Mouse (Mus musculus) midbrain, postnatal 0 days (tissue): Measurements from ENCODE around the gene Slc7a6. TPM values are rescaled to one million over a fixed set of nuclear protein-coding genes. Genes with fewer than 3 reads are reported as not detected.

Source experiments
- ATAC-seq: fragments of 200-750 bp; cut with Nextera tagmentation; 2 replicates; pipeline ENCODE4 v1.8.0; 2017; ENCODE audit warnings: moderate number of reproducible peaks, mild to moderate bottlenecking, moderate TSS enrichment, moderate library complexity; ENCODE audit not compliant: low FRiP score
- DNase-seq: peaks from one replicate; pipeline ENCODE4 v3.0.0-alpha.2; 2015; ENCODE audit warnings: low spot score
- H3K27ac ChIP-seq: fragments of 300-500 bp; sonication (generic); 2 replicates; pipeline ENCODE4 v1.5.1; 2014; ENCODE audit warnings: low read depth, mild to moderate bottlenecking, low read length, mixed read lengths
- H3K27me3 ChIP-seq: fragments of 300-500 bp; sonication (generic); 2 replicates; pipeline ENCODE4 v1.6.1; 2014; ENCODE audit warnings: low read length, control low read depth, mixed read lengths; ENCODE audit not compliant: insufficient read depth
- H3K36me3 ChIP-seq: fragments of 300-500 bp; sonication (generic); 2 replicates; pipeline ENCODE4 v1.6.1; 2014; ENCODE audit warnings: low read length, control low read depth, mixed read lengths; ENCODE audit not compliant: insufficient read depth
- H3K4me1 ChIP-seq: fragments of 300-500 bp; sonication (generic); 2 replicates; pipeline ENCODE4 v1.6.1; 2014; ENCODE audit warnings: mild to moderate bottlenecking, control low read depth, antibody characterized with exemption, low read length, mixed read lengths; ENCODE audit not compliant: insufficient read depth
- H3K4me2 ChIP-seq: fragments of 300-500 bp; sonication (generic); 2 replicates; pipeline ENCODE4 v1.6.1; 2014; ENCODE audit warnings: low read depth, mild to moderate bottlenecking, low read length, mixed read lengths; ENCODE audit not compliant: poor library complexity, severe bottlenecking
- H3K4me3 ChIP-seq: fragments of 300-500 bp; sonication (generic); 2 replicates; pipeline ENCODE4 v1.5.1; 2014; ENCODE audit warnings: low read depth, mild to moderate bottlenecking, low read length, moderate library complexity
- H3K9ac ChIP-seq: fragments of 300-500 bp; sonication (generic); replicated peaks from 2 replicates; pipeline ENCODE4 v1.6.1; 2014; ENCODE audit warnings: mild to moderate bottlenecking, low read length, moderate library complexity, mixed read lengths; ENCODE audit not compliant: poor library complexity, severe bottlenecking
- H3K9me3 ChIP-seq: fragments of 300-500 bp; sonication (generic); 2 replicates; pipeline ENCODE4 v1.6.1; 2016; ENCODE audit warnings: low read length, control low read depth
- CTCF ChIP-seq: IDR thresholded peaks from 2 replicates; pipeline ENCODE4 v1.5.1; 2016; ENCODE audit warnings: antibody characterized with exemption, mild to moderate bottlenecking
- WGBS: fragments of 180-500 bp; shearing (Covaris S2); extraction: QIAGEN DNeasy Blood & Tissue Kit; methylation state at CpG from one replicate; pipeline ENCODE4 v1.1.7; 2014; 5-methylcytosine and 5-hydroxymethylcytosine counted together
- polyA plus RNA-seq: library from polyadenylated mRNA; unstranded; fragments of >200 nt; fragmentation: Nextera tagmentation; extraction: Ambion mirVana; gene quantifications from 2 replicates; pipeline ENCODE4 v1.2.1, GENCODE M21; 2015
- total RNA-seq: library from RNA; depleted of rRNA; stranded (reverse); fragments of >200 nt; gene quantifications from 2 replicates; pipeline ENCODE4 v1.2.3, GENCODE M21; 2014; rRNA removed

Slc7a6 gene
- total and polyA plus RNA-seq, 2 experiments from 2014 or later = 41.7 to 44.3 TPM

- H3K9me3 ChIP-seq = no peaks in the 10 kb centered on the region
- peak; percentile 10 for DNase-seq
These were observed 51.0 kb downstream of the Slc7a6 start for GRCm38 (mm10) chr8:106219620-106220019.

GRCm38 (mm10) chr8:106226589-106226988 lies 57.9 kb downstream of the Slc7a6 start:
- Histone ChIP-seq H3K9me3 (no peaks in the 10 kb centered on the region), H3K4me1 (no peaks in the 10 kb centered on the region), H3K27ac (no peak overlapping the region), H3K9ac (no peak overlapping the region), H3K27me3 (no peaks in the 10 kb centered on the region), H3K4me2 (no peak overlapping the region), H3K36me3 (peaks cover 44% of the 10 kb centered on the region), H3K4me3 (no peak overlapping the region)
- 39% methylated on average over 9 of the region's 9 CpGs for WGBS
- no peak for ATAC-seq
- peak; percentile 88 for TF ChIP-seq CTCF
- DNase-seq = peak; percentile 66

More at GRCm38 (mm10) chr8:106219620-106220019, 51.0 kb downstream of the Slc7a6 start:
- WGBS = 93% methylated on average over 3 of the region's 3 CpGs
- Histone ChIP-seq H3K9ac (no peak overlapping the region), H3K4me2 (no peak overlapping the region), H3K27me3 (no peaks in the 10 kb centered on the region), H3K4me3 (no peak overlapping the region), H3K36me3 (peaks cover 53% of the 10 kb centered on the region), H3K27ac (no peak overlapping the region), H3K4me1 (no peaks in the 10 kb centered on the region)
- no peak for ATAC-seq
- peak; percentile 60 for TF ChIP-seq CTCF

GRCm38 (mm10) chr8:106231536-106231935 lies 62.9 kb downstream of the Slc7a6 start:
- WGBS = 94% methylated on average over 7 of the region's 7 CpGs
- H3K36me3 ChIP-seq = peaks cover 30% of the 10 kb centered on the region

GRCm38 (mm10) chr8:106232751-106233150 lies 64.1 kb downstream of the Slc7a6 start:
- H3K9ac ChIP-seq = no peak overlapping the region
- ATAC-seq (no peak), DNase-seq (no peak)
- WGBS = 77% methylated on average over 3 of the region's 3 CpGs
- H3K4me2 ChIP-seq = no peak overlapping the region
- no peak for TF ChIP-seq CTCF
- no peaks in the 10 kb centered on the region for H3K27me3 ChIP-seq
- no peak overlapping the region for H3K4me3 ChIP-seq
- H3K27ac ChIP-seq = no peak overlapping the region
- peaks cover 34% of the 10 kb centered on the region for H3K36me3 ChIP-seq
- no peaks in the 10 kb centered on the region for H3K4me1 ChIP-seq
- H3K9me3 ChIP-seq = no peaks in the 10 kb centered on the region

More at GRCm38 (mm10) chr8:106231536-106231935, 62.9 kb downstream of the Slc7a6 start:
- no peaks in the 10 kb centered on the region for H3K4me1 ChIP-seq
- H3K4me3 ChIP-seq = no peak overlapping the region
- no peak overlapping the region for H3K9ac ChIP-seq
- H3K27me3 ChIP-seq = no peaks in the 10 kb centered on the region
- DNase-seq (no peak), ATAC-seq (no peak)
- H3K4me2 ChIP-seq = no peak overlapping the region
- H3K9me3 ChIP-seq = no peaks in the 10 kb centered on the region
- no peak overlapping the region for H3K27ac ChIP-seq
- no peak for TF ChIP-seq CTCF

- no peak for TF ChIP-seq CTCF
- DNase-seq (no peak), ATAC-seq (no peak)
- no peak overlapping the region for H3K4me3 ChIP-seq
- H3K27ac ChIP-seq = no peak overlapping the region
- H3K9ac ChIP-seq = no peak overlapping the region
- peaks cover 26% of the 10 kb centered on the region for H3K36me3 ChIP-seq
- no peaks in the 10 kb centered on the region for H3K9me3 ChIP-seq
- H3K27me3 ChIP-seq = no peaks in the 10 kb centered on the region
- no peak overlapping the region for H3K4me2 ChIP-seq
- H3K4me1 ChIP-seq = no peaks in the 10 kb centered on the region
- 94% methylated on average over 17 of the region's 17 CpGs for WGBS
These were observed 66.1 kb downstream of the Slc7a6 start for GRCm38 (mm10) chr8:106234567-106235261.

GRCm38 (mm10) chr8:106237106-106237505 lies 68.4 kb downstream of the Slc7a6 start:
- no peaks in the 10 kb centered on the region for H3K9me3 ChIP-seq
- H3K9ac ChIP-seq = no peak overlapping the region
- DNase-seq (no peak), ATAC-seq (no peak)
- WGBS = 93% methylated on average over 5 of the region's 5 CpGs
- TF ChIP-seq CTCF = no peak
- peaks cover 26% of the 10 kb centered on the region for H3K36me3 ChIP-seq
- no peaks in the 10 kb centered on the region for H3K4me1 ChIP-seq
- H3K27ac ChIP-seq = no peak overlapping the region
- H3K4me2 ChIP-seq = no peak overlapping the region
- no peak overlapping the region for H3K4me3 ChIP-seq
- no peaks in the 10 kb centered on the region for H3K27me3 ChIP-seq

Other genes starting within 250 kb of the Slc7a6 start
- gene Ctrl, start 235.0 kb upstream of the Slc7a6 start, total RNA-seq = 3.6 and 4.0 TPM in 2 replicates
- 3.2 and 3.9 TPM in 2 replicates for gene Ctrl, start 235.0 kb upstream of the Slc7a6 start, polyA plus RNA-seq
- gene Psmb10, start 230.4 kb upstream of the Slc7a6 start, total RNA-seq = 44.9 and 85.1 TPM in 2 replicates
- 110 and 122 TPM in 2 replicates for gene Psmb10, start 230.4 kb upstream of the Slc7a6 start, polyA plus RNA-seq
- gene Lcat, start 225.5 kb upstream of the Slc7a6 start, total RNA-seq = 7.5 and 19.3 TPM in 2 replicates
- 5.6 and 6.8 TPM in 2 replicates for gene Lcat, start 225.5 kb upstream of the Slc7a6 start, polyA plus RNA-seq
- gene Slc12a4, start 202.8 kb upstream of the Slc7a6 start, total RNA-seq = 11.8 and 12.1 TPM in 2 replicates
- 9.6 and 12.0 TPM in 2 replicates for gene Slc12a4, start 202.8 kb upstream of the Slc7a6 start, polyA plus RNA-seq
- gene Dpep3, start 189.4 kb upstream of the Slc7a6 start, total RNA-seq = not detected in 2 replicates
- gene Dpep3, start 189.4 kb upstream of the Slc7a6 start, polyA plus RNA-seq = not detected in 2 replicates
- 16.3 and 18.8 TPM in 2 replicates for gene Dus2, start 177.5 kb upstream of the Slc7a6 start, total RNA-seq
- 21.3 and 22.2 TPM in 2 replicates for gene Dus2, start 177.5 kb upstream of the Slc7a6 start, polyA plus RNA-seq
- gene Dpep2nb, start 162.9 kb upstream of the Slc7a6 start, total RNA-seq = not detected in 2 replicates
- not detected in 2 replicates for gene Dpep2nb, start 162.9 kb upstream of the Slc7a6 start, polyA plus RNA-seq
- 29.7 and 36.3 TPM in 2 replicates for gene Ddx28, start 157.0 kb upstream of the Slc7a6 start, total RNA-seq
- 22.8 and 22.9 TPM in 2 replicates for gene Ddx28, start 157.0 kb upstream of the Slc7a6 start, polyA plus RNA-seq
- gene Nfatc3, start 110.0 kb upstream of the Slc7a6 start, total RNA-seq = 16.5 and 18.0 TPM in 2 replicates
- gene Nfatc3, start 110.0 kb upstream of the Slc7a6 start, polyA plus RNA-seq = 1.8 and 2.7 TPM in 2 replicates
- 0.77 TPM in 1 of 2 replicates, not detected in the other for gene Esrp2, start 31.9 kb upstream of the Slc7a6 start, total RNA-seq
- 0.31 TPM in 1 of 2 replicates, not detected in the other for gene Esrp2, start 31.9 kb upstream of the Slc7a6 start, polyA plus RNA-seq
- 21.3 and 22.5 TPM in 2 replicates for gene Pla2g15, start 18.5 kb upstream of the Slc7a6 start, total RNA-seq
- gene Pla2g15, start 18.5 kb upstream of the Slc7a6 start, polyA plus RNA-seq = 16.7 and 18.7 TPM in 2 replicates
- 40.5 and 53.3 TPM in 2 replicates for gene Slc7a6os, start 42.1 kb downstream of the Slc7a6 start, total RNA-seq
- 33.8 and 35.2 TPM in 2 replicates for gene Slc7a6os, start 42.1 kb downstream of the Slc7a6 start, polyA plus RNA-seq
- gene Prmt7, start 42.1 kb downstream of the Slc7a6 start, total RNA-seq = 60.0 and 71.6 TPM in 2 replicates
- gene Prmt7, start 42.1 kb downstream of the Slc7a6 start, polyA plus RNA-seq = 51.9 and 58.3 TPM in 2 replicates
- gene Smpd3, start 169.1 kb downstream of the Slc7a6 start, total RNA-seq = 111 and 114 TPM in 2 replicates
- 74.0 and 81.5 TPM in 2 replicates for gene Smpd3, start 169.1 kb downstream of the Slc7a6 start, polyA plus RNA-seq
- gene Zfp90, start 246.5 kb downstream of the Slc7a6 start, total RNA-seq = 28.6 and 30.4 TPM in 2 replicates
- 34.8 and 36.5 TPM in 2 replicates for gene Zfp90, start 246.5 kb downstream of the Slc7a6 start, polyA plus RNA-seq